Mouse (Mus musculus) liver, postnatal 0 days (tissue): ENCODE measurements around the gene Psmb3.

ENCODE experiments used
- CTCF ChIP-seq: sonication (generic); IDR thresholded peaks from 2 replicates; pipeline ENCODE4 v1.5.1; 2016; ENCODE audit warnings: antibody characterized with exemption, low read depth
- EP300 ChIP-seq: IDR thresholded peaks from 2 replicates; pipeline ENCODE4 v1.6.1; 2016; ENCODE audit warnings: antibody characterized with exemption, low read depth, mild to moderate bottlenecking

- TF ChIP-seq CTCF (no peak), EP300 (no peak; the same call in 1 of the 2 replicates)
Measured at GRCm38 (mm10) chr11:97702393-97702745, 830 bp upstream of the Psmb3 start.
